In the genomic region with DNA sequence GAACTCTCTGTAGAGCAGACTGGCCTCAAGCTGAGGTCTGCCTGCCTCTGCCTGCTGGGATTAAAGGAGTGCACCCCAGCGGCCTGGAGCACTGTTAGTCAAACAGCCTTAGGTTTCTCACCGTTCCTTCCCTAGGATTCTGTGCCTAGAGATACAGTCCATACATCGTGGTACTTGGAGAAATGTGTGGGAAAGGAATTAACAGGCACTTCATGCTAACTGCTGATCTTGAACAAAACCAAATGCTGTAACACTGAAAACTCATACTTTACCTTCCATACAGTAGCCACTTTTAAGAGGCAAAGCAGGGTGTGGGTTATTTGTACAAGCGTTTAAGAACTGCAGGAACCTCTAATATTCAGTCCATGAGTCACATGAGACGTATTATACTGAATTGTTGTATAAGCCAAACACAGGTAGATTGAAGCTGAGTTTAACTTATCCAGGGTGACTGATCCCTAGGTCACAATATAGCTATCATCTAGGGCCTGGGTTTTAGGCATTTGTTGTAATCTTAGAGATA, we compare ENCODE assay signal across 8 mouse cellular contexts. TPM values are rescaled to one million over a fixed set of nuclear protein-coding genes. Genes with fewer than 3 reads are reported as not detected.
A peak's percentile ranks its signal among the peaks of the same experiment; 100 is the strongest.
DNase-seq lines count a peak whose midpoint lies in the region; ATAC-seq and TF ChIP-seq lines count a peak whose summit lies in the region.

No protein-coding gene starts in this region.

- peaks cover 21% of the 10 kb centered on the region for H3K4me1 ChIP-seq in liver, adult 2 months (ENCODE audit: control insufficient read depth, insufficient read depth, low read length)
- peaks cover 17% of the 10 kb centered on the region for H3K4me1 ChIP-seq in embryonic facial prominence, embryonic 12.5 days
- peaks cover 25% of the 10 kb centered on the region for H3K4me1 ChIP-seq in intestine, embryonic 16.5 days (ENCODE audit: control insufficient read depth, insufficient read depth, low read length)
- H3K4me1 ChIP-seq in neural tube, embryonic 12.5 days, result peaks cover 17% of the 10 kb centered on the region

- peak overlapping the region; percentile 27 for H3K9ac ChIP-seq in liver, adult 2 months (ENCODE audit: low read depth, low read length)
- peak overlapping the region; percentile 87 for H3K9ac ChIP-seq in embryonic facial prominence, embryonic 12.5 days
- H3K9ac ChIP-seq in intestine, embryonic 16.5 days (ENCODE audit: low read depth, low read length), result peak overlapping the region; percentile 81
- H3K9ac ChIP-seq in neural tube, embryonic 12.5 days, result peak overlapping the region; percentile 85; the same call in 1 of the 2 replicates

- DNase-seq in liver, adult 2 months (ENCODE audit: extremely low read depth, low read depth, low spot score), result no peak
- DNase-seq in liver, result no peak
- no peak for DNase-seq in left cerebral cortex, postnatal 4 days
- no peak for DNase-seq in spleen, postnatal 10 days (ENCODE audit: low spot score in 2 of 2)
- DNase-seq in right cerebral cortex, adult 2 months (ENCODE audit: low spot score in 2 of 2), result no peak

- no peak overlapping the region for H3K4me3 ChIP-seq in liver, adult 2 months (ENCODE audit: insufficient read depth, low read depth, low read length)
- peak overlapping the region; percentile 85 for H3K4me3 ChIP-seq in embryonic facial prominence, embryonic 12.5 days
- H3K4me3 ChIP-seq in intestine, embryonic 16.5 days (ENCODE audit: low read length), result peak overlapping the region; percentile 66
- H3K4me3 ChIP-seq in neural tube, embryonic 12.5 days, result peak overlapping the region; percentile 68

- no peak for TF ChIP-seq POLR2A in liver, adult 2 months (IDR thresholded peaks at IDR 0.05; ENCODE audit: extremely low read depth, insufficient read depth, low read length)

- H3K4me2 ChIP-seq in embryonic facial prominence, embryonic 12.5 days (replicated peaks), result peak overlapping the region; percentile 91
- peak overlapping the region; percentile 80 for H3K4me2 ChIP-seq in intestine, embryonic 16.5 days (ENCODE audit: low read depth, low read length)
- peak overlapping the region; percentile 70 for H3K4me2 ChIP-seq in neural tube, embryonic 12.5 days (replicated peaks)

- H3K27me3 ChIP-seq in liver, adult 2 months (ENCODE audit: control insufficient read depth, insufficient read depth, low read length), result no peaks in the 10 kb centered on the region
- H3K27me3 ChIP-seq in embryonic facial prominence, embryonic 12.5 days, result no peaks in the 10 kb centered on the region
- no peaks in the 10 kb centered on the region for H3K27me3 ChIP-seq in intestine, embryonic 16.5 days (replicated peaks; ENCODE audit: control insufficient read depth, insufficient read depth, low read length)
- H3K27me3 ChIP-seq in neural tube, embryonic 12.5 days (replicated peaks), result no peaks in the 10 kb centered on the region

- peaks cover 24% of the 10 kb centered on the region for H3K36me3 ChIP-seq in liver, adult 2 months (ENCODE audit: control insufficient read depth, insufficient read depth, low read length)
- peaks cover 19% of the 10 kb centered on the region for H3K36me3 ChIP-seq in embryonic facial prominence, embryonic 12.5 days
- peaks cover 6% of the 10 kb centered on the region for H3K36me3 ChIP-seq in intestine, embryonic 16.5 days (ENCODE audit: control insufficient read depth, insufficient read depth, low read length)
- H3K36me3 ChIP-seq in neural tube, embryonic 12.5 days, result peaks cover 28% of the 10 kb centered on the region

- 14% methylated on average over 5 of the region's 5 CpGs for WGBS in liver, adult 2 months
- WGBS in embryonic facial prominence, embryonic 12.5 days, result 51% methylated on average over 5 of the region's 5 CpGs
- WGBS in intestine, embryonic 16.5 days, result 37% methylated on average over 5 of the region's 5 CpGs
- WGBS in neural tube, embryonic 12.5 days, result 60% methylated on average over 5 of the region's 5 CpGs

- peaks cover 19% of the 10 kb centered on the region; the same call in 1 of the 2 replicates for H3K79me2 ChIP-seq in liver, adult 2 months (ENCODE audit: control insufficient read depth, insufficient read depth, low read length)

- intact Hi-C loops in left cerebral cortex, postnatal 4 days (cut with DNase I), result loop anchor here (10.0 kb wide), 2 partner anchors 157 to 317 kb away; no protein-coding TSS in a partner anchor

- no peak for ATAC-seq in embryonic facial prominence, embryonic 12.5 days (ENCODE audit: insufficient number of reproducible peaks, insufficient read depth, low FRiP score, low TSS enrichment)
- no peak for ATAC-seq in intestine, embryonic 16.5 days
- ATAC-seq in neural tube, embryonic 12.5 days (ENCODE audit: low FRiP score, low read depth), result no peak

- TF ChIP-seq CTCF in liver, adult 2 months (IDR thresholded peaks at IDR 0.05; ENCODE audit: low read depth, low read length), result no peak

- no peak overlapping the region for H3K27ac ChIP-seq in liver, adult 2 months (replicated peaks; ENCODE audit: insufficient read depth, low read depth, low read length)
- H3K27ac ChIP-seq in embryonic facial prominence, embryonic 12.5 days, result no peak overlapping the region
- H3K27ac ChIP-seq in intestine, embryonic 16.5 days (ENCODE audit: low read length), result no peak overlapping the region
- no peak overlapping the region for H3K27ac ChIP-seq in neural tube, embryonic 12.5 days

- H3K9me3 ChIP-seq in embryonic facial prominence, embryonic 12.5 days, result no peaks in the 10 kb centered on the region
- no peaks in the 10 kb centered on the region for H3K9me3 ChIP-seq in intestine, embryonic 16.5 days (ENCODE audit: control insufficient read depth, low read length)
- no peaks in the 10 kb centered on the region for H3K9me3 ChIP-seq in neural tube, embryonic 12.5 days

RNA-seq across cellular contexts. Expression of a gene that starts 2.1 kb away (rescaled TPM):
- 198 and 243 TPM in 2 replicates for total RNA-seq in liver, adult 2 months (2014; rRNA removed)
- polyA plus RNA-seq in liver, adult 2 months (2012; rRNA removed), result 284 and 439 TPM in 2 replicates
- polyA plus RNA-seq in embryonic facial prominence, embryonic 12.5 days (2016; fragmentation: Nextera tagmentation; extraction: Ambion mirVana), result 959 and 960 TPM in 2 replicates
- polyA plus RNA-seq in intestine, embryonic 16.5 days (2015; fragmentation: Nextera tagmentation; extraction: Ambion mirVana), result 976 and 1,024 TPM in 2 replicates
- 756 and 823 TPM in 2 replicates for polyA plus RNA-seq in neural tube, embryonic 12.5 days (2016; fragmentation: Nextera tagmentation; extraction: Ambion mirVana)
- total RNA-seq in left cerebral cortex, postnatal 4 days (2021), result 10 to 100 TPM; 50.3 to 68.4 TPM

RNA-seq across cellular contexts. Expression of a gene that starts 2.1 kb away (rescaled TPM):
- total RNA-seq in liver, adult 2 months (2014; rRNA removed), result 3.0 and 5.1 TPM in 2 replicates
- polyA plus RNA-seq in liver, adult 2 months (2012; rRNA removed), result 0.21 and 0.57 TPM in 2 replicates
- 9.2 and 10.4 TPM in 2 replicates for polyA plus RNA-seq in embryonic facial prominence, embryonic 12.5 days (2016; fragmentation: Nextera tagmentation; extraction: Ambion mirVana)
- polyA plus RNA-seq in intestine, embryonic 16.5 days (2015; fragmentation: Nextera tagmentation; extraction: Ambion mirVana), result 2.0 and 2.3 TPM in 2 replicates
- polyA plus RNA-seq in neural tube, embryonic 12.5 days (2016; fragmentation: Nextera tagmentation; extraction: Ambion mirVana), result 7.6 and 8.0 TPM in 2 replicates
- total RNA-seq in left cerebral cortex, postnatal 4 days (2021), result 1 to 10 TPM; 5.0 to 8.3 TPM

RNA-seq across cellular contexts. Expression of a gene that starts 19.6 kb away (rescaled TPM):
- 22.0 and 25.0 TPM in 2 replicates for total RNA-seq in liver, adult 2 months (2014; rRNA removed)
- 5.3 and 6.3 TPM in 2 replicates for polyA plus RNA-seq in liver, adult 2 months (2012; rRNA removed)
- polyA plus RNA-seq in embryonic facial prominence, embryonic 12.5 days (2016; fragmentation: Nextera tagmentation; extraction: Ambion mirVana), result 55.4 and 59.7 TPM in 2 replicates
- 42.1 and 45.5 TPM in 2 replicates for polyA plus RNA-seq in intestine, embryonic 16.5 days (2015; fragmentation: Nextera tagmentation; extraction: Ambion mirVana)
- polyA plus RNA-seq in neural tube, embryonic 12.5 days (2016; fragmentation: Nextera tagmentation; extraction: Ambion mirVana), result 61.9 and 62.5 TPM in 2 replicates
- 10 to 100 TPM; 22.5 to 24.5 TPM for total RNA-seq in left cerebral cortex, postnatal 4 days (2021)

RNA-seq across cellular contexts. Expression of a gene that starts 52.1 kb away (rescaled TPM):
- 19.5 and 20.0 TPM in 2 replicates for total RNA-seq in liver, adult 2 months (2014; rRNA removed)
- 2.2 and 2.5 TPM in 2 replicates for polyA plus RNA-seq in liver, adult 2 months (2012; rRNA removed)
- 7.7 and 10.6 TPM in 2 replicates for polyA plus RNA-seq in embryonic facial prominence, embryonic 12.5 days (2016; fragmentation: Nextera tagmentation; extraction: Ambion mirVana)
- polyA plus RNA-seq in intestine, embryonic 16.5 days (2015; fragmentation: Nextera tagmentation; extraction: Ambion mirVana), result 11.0 and 11.6 TPM in 2 replicates
- polyA plus RNA-seq in neural tube, embryonic 12.5 days (2016; fragmentation: Nextera tagmentation; extraction: Ambion mirVana), result 5.2 and 5.6 TPM in 2 replicates
- total RNA-seq in left cerebral cortex, postnatal 4 days (2021), result 1 to 10 TPM; 4.7 to 5.9 TPM

Comparison
In these comparisons a context has a peak if more than half of its experiments do, and no peak if none do; other contexts are left out.
1. H3K9ac ChIP-seq: peak in every context shown above with its lines; median percentile 87 in embryonic facial prominence, embryonic 12.5 days; 85 in neural tube, embryonic 12.5 days; 81 in intestine, embryonic 16.5 days; 27 in liver, adult 2 months.